Comparison of ENCODE assay signal across 7 mouse cellular contexts in the genomic region with DNA sequence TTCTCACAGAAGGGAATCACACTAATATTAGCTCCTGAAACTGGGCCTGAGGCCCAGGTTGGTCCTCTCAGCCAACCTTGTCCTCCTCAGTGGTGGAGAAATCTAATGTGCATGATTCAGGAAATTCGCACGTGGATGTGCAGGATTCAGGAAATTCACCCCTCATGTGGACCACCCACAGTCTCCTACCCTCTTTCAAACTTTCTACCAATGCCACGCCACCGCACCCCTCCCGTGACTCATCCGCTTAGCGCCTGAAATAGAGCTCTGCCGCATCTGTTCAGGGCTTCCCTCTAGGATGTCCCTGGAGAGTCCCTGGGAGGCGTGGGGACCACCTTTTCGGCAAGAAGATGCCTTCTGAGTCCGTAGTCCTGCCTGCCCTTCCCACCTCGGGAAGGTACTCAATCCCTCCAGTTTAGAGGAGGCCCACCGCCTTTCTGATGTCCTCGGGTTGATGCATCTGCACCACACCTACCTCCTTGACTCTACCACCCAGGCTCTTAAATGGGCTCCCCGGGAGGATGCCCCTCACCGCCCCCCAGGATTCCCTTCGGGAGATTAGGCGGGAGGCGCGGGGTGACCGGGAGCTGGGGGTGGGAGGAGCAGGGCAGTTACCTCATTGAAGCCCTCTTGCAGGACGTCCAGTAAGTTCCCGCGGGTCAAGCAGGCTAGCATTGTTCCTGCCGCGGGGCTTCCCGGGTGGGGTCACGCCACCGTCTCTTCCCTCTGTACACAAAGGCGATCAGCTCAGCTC. TPM values are rescaled to one million over a fixed set of nuclear protein-coding genes. Genes with fewer than 3 reads are reported as not detected.
DNase-seq lines count a peak whose midpoint lies in the region; ATAC-seq and TF ChIP-seq lines count a peak whose summit lies in the region.

No protein-coding gene starts in this region.

- peak overlapping the region; percentile 14 for H3K27ac ChIP-seq in testis, adult 2 months (ENCODE audit: control insufficient read depth, insufficient read depth, low read depth, low read length)
- peak overlapping the region; percentile 94 for H3K27ac ChIP-seq in heart, embryonic 13.5 days (replicated peaks)
- H3K27ac ChIP-seq in limb, embryonic 10.5 days = peak overlapping the region; percentile 96

- 5% methylated on average over 30 of the region's 30 CpGs for WGBS in heart, embryonic 13.5 days
- WGBS in limb, embryonic 10.5 days = 2% methylated on average over 30 of the region's 30 CpGs

- no peak for TF ChIP-seq POLR2A in testis, adult 2 months (IDR thresholded peaks at IDR 0.05; ENCODE audit: control insufficient read depth, low read depth, low read length)

- H3K9ac ChIP-seq in heart, embryonic 13.5 days = peak overlapping the region; percentile 91

- no peak for DNase-seq in testis, postnatal 14 days (ENCODE audit: low spot score)
- peak; percentile 71 for DNase-seq in cerebellum, adult 9-10 months
- peak; percentile 69 for DNase-seq in limb, embryonic 10.5 days (ENCODE audit: low spot score)
- peak; percentile 45 for DNase-seq in retina, embryonic 14.5 days (ENCODE audit: low spot score)
- DNase-seq in thymus, postnatal 25 days = no peak

- H3K36me3 ChIP-seq in testis, adult 2 months (ENCODE audit: control insufficient read depth, insufficient read depth, low read length) = no peaks in the 10 kb centered on the region
- H3K36me3 ChIP-seq in heart, embryonic 13.5 days = no peaks in the 10 kb centered on the region
- H3K36me3 ChIP-seq in limb, embryonic 10.5 days = peaks cover 12% of the 10 kb centered on the region

- H3K27me3 ChIP-seq in testis, adult 2 months (ENCODE audit: control insufficient read depth, insufficient read depth, low read length) = no peaks in the 10 kb centered on the region
- H3K27me3 ChIP-seq in heart, embryonic 13.5 days (replicated peaks) = no peaks in the 10 kb centered on the region
- H3K27me3 ChIP-seq in limb, embryonic 10.5 days (ENCODE audit: low read depth, poor library complexity, severe bottlenecking) = no peaks in the 10 kb centered on the region

- H3K4me3 ChIP-seq in testis, adult 2 months (ENCODE audit: control insufficient read depth, low read depth, low read length) = peak overlapping the region; percentile 77
- H3K4me3 ChIP-seq in heart, embryonic 13.5 days = peak overlapping the region; percentile 70
- peak overlapping the region; percentile 77 for H3K4me3 ChIP-seq in limb, embryonic 10.5 days

- TF ChIP-seq CTCF in testis, adult 2 months (IDR thresholded peaks at IDR 0.05; ENCODE audit: control insufficient read depth, insufficient read depth, insufficient replicate concordance, low read depth, low read length) = no peak

- ATAC-seq in heart, embryonic 13.5 days (ENCODE audit: extremely low read depth, insufficient number of reproducible peaks, low FRiP score, low TSS enrichment) = no peak

- H3K4me1 ChIP-seq in testis, adult 2 months (ENCODE audit: control insufficient read depth, insufficient read depth, low read length) = peaks cover 14% of the 10 kb centered on the region
- peaks cover 60% of the 10 kb centered on the region for H3K4me1 ChIP-seq in heart, embryonic 13.5 days
- H3K4me1 ChIP-seq in limb, embryonic 10.5 days = peaks cover 56% of the 10 kb centered on the region

- H3K4me2 ChIP-seq in heart, embryonic 13.5 days = peak overlapping the region; percentile 93

- H3K9me3 ChIP-seq in heart, embryonic 13.5 days = no peaks in the 10 kb centered on the region
- H3K9me3 ChIP-seq in limb, embryonic 10.5 days (replicated peaks) = no peaks in the 10 kb centered on the region

RNA-seq across cellular contexts. Expression of a gene that starts 12.0 kb away (rescaled TPM):
- 14.1 and 15.0 TPM in 2 replicates for polyA plus RNA-seq in testis, adult 2 months (2012; rRNA removed)
- polyA plus RNA-seq in heart, embryonic 13.5 days (2015; fragmentation: Nextera tagmentation; extraction: Ambion mirVana) = 7.5 and 8.1 TPM in 2 replicates
- 33.8 and 36.8 TPM in 2 replicates for polyA plus RNA-seq in limb, embryonic 10.5 days (2016; fragmentation: Nextera tagmentation; extraction: Ambion mirVana)

RNA-seq across cellular contexts. Expression of a gene that starts 19.0 kb away (rescaled TPM):
- 1.6 and 2.1 TPM in 2 replicates for polyA plus RNA-seq in testis, adult 2 months (2012; rRNA removed)
- 9.7 and 10.2 TPM in 2 replicates for polyA plus RNA-seq in heart, embryonic 13.5 days (2015; fragmentation: Nextera tagmentation; extraction: Ambion mirVana)
- polyA plus RNA-seq in limb, embryonic 10.5 days (2016; fragmentation: Nextera tagmentation; extraction: Ambion mirVana) = 2.6 and 2.8 TPM in 2 replicates

RNA-seq across cellular contexts. Expression of a gene that starts 23.8 kb away (rescaled TPM):
- 4.4 and 6.0 TPM in 2 replicates for polyA plus RNA-seq in testis, adult 2 months (2012; rRNA removed)
- 1,022 and 1,124 TPM in 2 replicates for polyA plus RNA-seq in heart, embryonic 13.5 days (2015; fragmentation: Nextera tagmentation; extraction: Ambion mirVana)
- 2.4 and 3.1 TPM in 2 replicates for polyA plus RNA-seq in limb, embryonic 10.5 days (2016; fragmentation: Nextera tagmentation; extraction: Ambion mirVana)

RNA-seq across cellular contexts. Expression of a gene that starts 24.8 kb away (rescaled TPM):
- polyA plus RNA-seq in testis, adult 2 months (2012; rRNA removed) = 2.3 and 3.6 TPM in 2 replicates
- polyA plus RNA-seq in heart, embryonic 13.5 days (2015; fragmentation: Nextera tagmentation; extraction: Ambion mirVana) = 260 and 319 TPM in 2 replicates
- polyA plus RNA-seq in limb, embryonic 10.5 days (2016; fragmentation: Nextera tagmentation; extraction: Ambion mirVana) = not detected in 2 replicates

RNA-seq across cellular contexts. Expression of a gene that starts 40.7 kb away (rescaled TPM):
- 5.3 and 5.8 TPM in 2 replicates for polyA plus RNA-seq in testis, adult 2 months (2012; rRNA removed)
- 8.2 and 8.5 TPM in 2 replicates for polyA plus RNA-seq in heart, embryonic 13.5 days (2015; fragmentation: Nextera tagmentation; extraction: Ambion mirVana)
- polyA plus RNA-seq in limb, embryonic 10.5 days (2016; fragmentation: Nextera tagmentation; extraction: Ambion mirVana) = 12.6 and 14.0 TPM in 2 replicates

Comparison
In these comparisons a context has a peak if more than half of its experiments do, and no peak if none do; other contexts are left out.
1. H3K27ac ChIP-seq: peak in every context shown above with its lines; median percentile 96 in limb, embryonic 10.5 days; 94 in heart, embryonic 13.5 days; 14 in testis, adult 2 months.
2. DNase-seq: peak in cerebellum, adult 9-10 months (single experiment), limb, embryonic 10.5 days (single experiment) and retina, embryonic 14.5 days (single experiment); none in testis, postnatal 14 days (single experiment) and thymus, postnatal 25 days (single experiment).
3. RNA of a gene that starts 23.8 kb away (polyA plus RNA-seq): 1,022 to 1,124 TPM in heart, embryonic 13.5 days; 4.4 to 6.0 TPM in testis, adult 2 months and 2.4 to 3.1 TPM in limb, embryonic 10.5 days; every median in the first group is over 100 times any median in the second.
4. Peak in every context shown above with its lines, with median percentiles within 50 percentile points of each other: H3K4me3 ChIP-seq.